Mouse (Mus musculus) stomach, postnatal 0 days (tissue): ENCODE results near the gene 4930578G10Rik.

Source experiments
- CTCF ChIP-seq: IDR thresholded peaks from 2 replicates; pipeline ENCODE4 v1.5.1; 2016; ENCODE audit warnings: antibody characterized with exemption, low read depth, mild to moderate bottlenecking, moderate library complexity
- EP300 ChIP-seq: optimal IDR thresholded peaks from 2 replicates; pipeline ENCODE3; 2016; ENCODE audit warnings: antibody characterized with exemption

DNA sequence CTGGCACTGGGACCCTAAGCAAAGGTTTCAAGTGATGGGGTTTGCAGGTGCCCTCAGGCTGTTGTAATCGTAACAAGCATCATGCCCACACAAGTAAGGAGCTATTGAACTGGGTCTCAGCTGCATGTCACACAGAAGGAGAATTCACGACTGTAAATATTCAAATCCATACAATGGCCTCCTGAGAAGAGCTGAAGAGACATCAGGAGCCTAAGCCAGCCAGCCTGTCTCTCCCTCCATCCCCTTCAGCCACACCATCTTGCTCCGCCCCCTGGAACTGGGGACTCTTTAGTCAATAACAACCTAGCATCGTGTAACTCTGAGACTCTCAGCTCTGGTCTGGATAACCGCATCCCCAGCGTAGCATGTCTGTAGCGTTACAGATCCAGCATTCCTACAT is 155.8 kb downstream of the 4930578G10Rik start:
- TF ChIP-seq CTCF: no peak
- TF ChIP-seq EP300: no peak
